Mouse (Mus musculus) heart, adult 18-20 months (tissue): ENCODE data around the gene Zfp219. TPM values are rescaled to one million over a fixed set of nuclear protein-coding genes. Genes with fewer than 3 reads are reported as not detected.
"Not testable (repeated sequence)": the region's sequence is repeated elsewhere in the genome, so short reads cannot be mapped to it uniquely, and the experiment has no call there.

Source experiments
- DNase-seq, 2 experiments: peaks; one replicate each; pipeline ENCODE4 v3.0.0; 2021 to 2022; ENCODE audit warnings: mixed read lengths in 1 of 2
- long read RNA-seq, 2 experiments: library from polyadenylated mRNA; stranded (forward); transcript quantifications; one replicate each; pipeline ENCODE4 v2.0.0; 2021
- total RNA-seq, 2 experiments: library from RNA; stranded (reverse); gene quantifications; 2 replicates each; pipeline ENCODE4 v1.2.3; 2021

Zfp219 gene
- total RNA-seq, result 10 to 100 TPM; 22.3 to 23.4 TPM
- long read RNA-seq, experiment 1, partial matches to known transcripts, result 1 of 11 reads
- long read RNA-seq, experiment 1, other reads (novel, unspliced or antisense), result 5 of 11 reads
- long read RNA-seq, experiment 2, partial matches to known transcripts, result 1 of 5 reads
- long read RNA-seq, experiment 2, other reads (novel, unspliced or antisense), result 2 of 5 reads

DNA sequence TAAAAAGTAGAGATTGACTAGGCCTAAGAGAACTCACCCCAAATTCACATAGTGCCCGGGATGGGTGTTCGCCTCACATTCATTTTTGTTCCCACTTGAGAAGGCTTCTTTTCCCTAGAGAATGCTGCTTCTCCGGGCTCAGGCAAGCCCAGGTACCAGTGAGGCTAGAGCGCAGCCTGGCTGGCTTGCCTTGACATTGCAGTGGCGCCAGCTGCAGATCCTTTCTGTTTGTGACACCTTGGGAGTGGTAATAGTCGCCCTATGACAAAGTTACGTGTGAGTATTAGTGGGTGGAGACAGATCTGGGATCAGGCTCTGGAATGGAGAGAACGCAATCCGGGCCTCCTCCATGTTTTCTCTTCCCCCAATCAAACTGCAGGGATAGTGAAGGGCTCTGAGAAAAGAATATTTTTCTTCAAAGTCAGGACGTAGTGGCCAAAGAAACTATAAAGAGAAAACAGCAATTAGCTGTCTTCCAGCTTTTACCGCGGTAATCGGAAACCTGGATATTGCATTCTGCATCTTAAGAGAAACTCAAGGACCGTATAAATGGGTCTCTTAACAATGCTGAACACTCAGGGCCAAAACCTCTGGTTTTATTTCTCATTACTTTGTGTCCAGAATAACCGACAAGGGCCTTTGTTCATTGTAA lies at the start of gene Zfp219:
TSS of gene Zfp219 (minus strand) at position 248 of the 652 bp plus-strand sequence.
- DNase-seq, result peak; percentile 84 to 89

DNA sequence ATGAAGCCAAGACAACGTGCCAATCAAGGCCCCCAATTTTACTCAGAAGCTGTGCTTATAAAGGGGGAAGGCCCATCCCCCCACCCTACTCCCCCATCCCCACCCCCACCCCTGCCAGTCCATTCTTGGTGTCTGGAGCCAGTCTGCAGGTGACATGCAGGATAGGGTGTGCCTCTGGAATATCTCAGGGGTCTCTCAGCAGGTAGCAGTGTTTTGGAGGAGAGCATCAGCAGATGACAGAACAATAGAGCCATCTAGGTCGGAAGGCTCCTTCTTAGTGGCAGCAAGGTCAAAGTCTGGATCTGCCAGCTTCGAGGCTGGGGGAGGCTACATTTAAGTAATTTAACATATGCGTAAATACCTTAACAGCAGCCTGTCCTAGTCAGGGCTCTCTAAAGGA lies 45.6 kb upstream of the Zfp219 start:
- DNase-seq, result no peak

DNA sequence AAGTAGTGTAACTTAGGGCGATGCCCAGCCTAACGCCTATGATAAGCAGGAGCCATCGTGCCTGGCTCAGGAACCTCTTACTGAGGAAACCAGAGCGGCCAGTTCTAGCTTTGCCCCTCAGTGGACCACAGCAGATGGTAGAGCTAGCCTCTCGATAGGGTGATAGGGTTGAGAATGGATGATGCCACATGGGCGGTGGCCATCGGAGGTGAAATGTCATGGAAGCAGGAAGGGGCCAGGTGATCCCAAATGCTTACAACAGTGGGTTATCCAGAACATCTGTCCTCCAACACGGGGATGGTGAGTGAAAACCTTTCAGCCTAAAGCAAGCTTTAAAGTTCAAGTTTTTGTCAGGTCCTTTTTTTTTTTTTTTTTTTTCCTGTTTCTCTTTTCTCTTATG lies 41.3 kb upstream of the Zfp219 start:
- no peak for DNase-seq

DNA sequence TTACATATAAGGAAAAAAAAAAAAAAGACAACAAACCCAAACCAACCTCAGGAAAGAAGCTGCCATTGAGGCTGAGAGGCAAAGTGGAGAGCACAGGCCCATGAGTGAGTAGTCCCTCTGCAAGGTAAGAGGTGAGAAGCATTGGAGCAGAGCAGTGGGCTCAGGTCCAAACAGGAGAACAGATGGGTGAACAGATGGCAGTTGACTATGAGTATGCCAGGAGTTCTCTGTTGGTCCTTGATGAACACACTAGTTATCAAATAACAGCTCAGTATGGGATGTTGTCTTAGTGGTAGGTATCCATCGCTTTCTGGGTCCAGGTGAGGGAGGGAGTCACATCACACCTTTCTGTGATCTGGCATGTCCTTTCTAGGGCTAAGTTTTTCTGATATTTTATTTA lies 40.3 kb upstream of the Zfp219 start:
- no peak for DNase-seq

DNA sequence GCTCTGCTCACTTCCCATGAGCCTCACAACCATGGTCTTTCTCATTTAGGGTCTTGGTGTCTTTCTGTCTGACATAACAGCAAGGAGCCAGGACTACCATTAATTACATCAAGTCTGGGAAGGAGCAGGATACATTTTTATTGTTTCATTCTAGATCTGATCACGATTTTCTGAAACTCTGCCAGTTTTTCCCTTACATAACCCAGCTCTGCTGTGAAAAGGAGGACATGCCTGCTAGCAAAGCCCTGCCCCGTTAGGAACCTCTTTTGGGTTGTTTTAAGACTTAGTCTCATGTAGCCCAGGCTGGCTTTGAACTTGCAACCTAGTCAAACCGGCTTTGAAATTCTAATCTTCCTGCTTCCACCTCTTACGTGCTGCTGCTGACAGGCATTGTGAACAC lies 39.4 kb upstream of the Zfp219 start:
- no peak for DNase-seq

DNA sequence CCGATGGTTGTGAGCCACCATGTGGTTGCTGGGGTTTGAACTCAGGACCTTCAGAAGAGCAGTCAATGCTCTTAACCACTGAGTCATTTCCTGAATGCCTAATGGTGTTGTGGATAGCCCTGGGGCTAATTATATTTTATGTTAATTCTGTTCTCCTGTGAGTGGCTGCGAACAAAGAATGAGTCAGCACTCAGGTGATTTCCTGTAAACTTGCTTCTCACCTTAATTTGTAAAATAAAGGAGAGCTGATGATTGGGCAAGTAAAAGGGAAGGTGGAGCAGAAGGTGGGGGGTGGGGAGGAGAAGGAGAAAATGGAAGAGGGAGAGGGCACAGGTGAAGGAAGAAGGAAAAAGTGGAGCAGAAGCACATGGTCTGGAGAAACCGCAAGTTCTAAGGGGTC lies 32.2 kb upstream of the Zfp219 start:
- DNase-seq, result not testable (repeated sequence)

DNA sequence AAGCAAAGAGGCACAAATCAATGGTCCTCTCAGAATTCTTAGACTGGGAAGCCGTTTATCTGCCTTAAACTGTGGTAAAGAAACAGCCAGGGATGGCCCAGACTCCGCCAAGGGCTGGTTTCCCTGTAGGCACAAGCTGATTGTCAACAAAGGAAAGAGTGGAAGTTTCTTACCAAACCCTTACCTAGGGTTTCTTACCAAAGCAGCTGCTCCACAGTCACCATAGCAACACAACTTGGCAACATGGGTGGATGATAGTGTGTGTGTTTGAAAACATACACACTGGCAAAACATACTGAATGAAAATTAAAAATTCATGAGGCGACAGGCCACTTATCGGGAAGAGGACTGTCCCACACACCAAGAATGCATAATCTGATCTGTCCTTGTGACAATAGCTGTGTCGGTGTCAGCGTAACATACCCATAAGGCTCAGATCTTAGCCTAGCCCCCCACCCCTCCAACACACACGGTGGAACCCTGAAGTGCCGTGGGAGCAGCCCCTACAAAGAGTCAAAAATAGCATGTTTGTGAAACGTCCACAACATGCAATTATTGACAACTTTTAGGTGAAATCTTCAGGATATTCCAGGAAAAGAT lies 25.5 kb upstream of the Zfp219 start:
- no peak for DNase-seq

DNA sequence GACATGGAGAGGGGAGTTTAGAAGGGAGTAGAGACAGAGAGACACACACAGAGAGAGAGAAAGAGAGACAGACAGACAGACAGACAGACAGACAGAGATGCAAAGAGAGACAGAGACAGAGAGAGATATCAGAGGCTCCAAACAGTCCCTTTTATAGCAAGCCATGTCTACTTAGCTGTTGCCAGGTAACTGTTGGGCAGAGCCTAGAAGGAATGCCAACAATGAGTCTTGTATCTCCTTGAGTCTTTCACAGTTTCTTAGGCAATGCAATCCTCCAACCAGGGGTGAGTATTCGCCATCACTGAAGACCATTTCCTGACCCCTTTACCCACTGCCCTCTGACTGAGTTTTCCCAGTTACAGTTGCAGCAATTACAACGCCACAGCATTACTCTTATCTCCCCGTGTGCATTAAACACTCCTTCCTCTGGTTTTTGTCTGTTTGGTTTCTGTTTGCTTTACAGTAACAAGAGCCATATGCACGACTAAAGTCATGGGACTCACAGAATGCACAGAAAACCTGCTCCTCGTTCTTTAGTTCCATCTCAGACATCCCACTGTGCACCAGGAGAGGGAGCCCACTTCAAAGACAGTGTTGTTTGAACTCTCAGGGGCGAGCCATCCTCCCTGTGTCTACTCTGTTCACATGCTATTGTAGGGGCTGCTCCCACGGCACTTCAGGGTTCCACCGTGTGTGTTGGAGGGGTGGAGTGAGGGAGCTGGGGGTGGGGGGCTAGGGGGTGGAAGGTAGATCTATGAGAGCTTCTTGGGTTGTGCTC lies 24.6 kb upstream of the Zfp219 start:
- DNase-seq, result no peak

DNA sequence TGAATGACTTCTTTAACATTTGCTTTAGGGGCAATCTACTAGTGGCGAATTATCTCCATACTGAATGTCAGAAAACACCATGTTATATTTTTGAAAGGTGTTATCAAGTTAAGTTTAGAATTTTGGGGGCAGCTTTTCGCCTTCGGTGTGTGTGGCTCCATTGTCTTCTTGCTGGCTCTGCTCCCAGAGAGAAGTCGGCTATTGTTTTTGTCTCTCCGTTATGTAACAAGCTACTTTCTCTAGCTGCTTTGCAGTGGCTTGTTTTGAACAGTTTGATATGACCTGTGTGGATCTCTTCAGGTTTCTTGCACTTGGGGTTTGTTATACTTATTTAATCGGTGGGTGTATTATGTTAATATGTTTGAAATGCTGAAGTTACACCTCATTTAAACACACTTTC lies 22.9 kb upstream of the Zfp219 start:
- peak in 1 of 2 experiments; percentile 23 for DNase-seq

DNA sequence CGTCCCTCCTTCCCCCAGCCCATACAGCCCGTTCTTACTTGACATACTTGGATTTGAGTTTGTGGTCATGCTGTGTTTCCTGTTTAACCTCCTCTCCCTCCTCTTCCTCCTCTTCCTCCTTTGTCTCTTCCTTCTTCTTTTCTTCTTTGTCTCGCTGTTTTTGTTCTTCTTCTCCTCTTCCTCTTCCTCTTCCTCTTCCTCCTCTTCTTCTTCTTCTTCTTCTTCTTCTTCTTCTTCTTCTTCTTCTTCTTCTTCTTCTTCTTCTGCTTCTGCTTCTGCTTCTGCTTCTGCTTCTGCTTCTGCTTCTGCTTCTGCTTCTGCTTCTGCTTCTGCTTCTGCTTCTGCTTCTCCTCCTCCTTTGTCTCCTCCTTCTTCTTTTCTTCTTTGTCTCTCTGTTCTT lies 21.8 kb upstream of the Zfp219 start, which contains the start of gene Olfr221:
TSS of gene Olfr221 (minus strand) at position 101 of the 400 bp plus-strand sequence.
- DNase-seq, result not testable (repeated sequence)

DNA sequence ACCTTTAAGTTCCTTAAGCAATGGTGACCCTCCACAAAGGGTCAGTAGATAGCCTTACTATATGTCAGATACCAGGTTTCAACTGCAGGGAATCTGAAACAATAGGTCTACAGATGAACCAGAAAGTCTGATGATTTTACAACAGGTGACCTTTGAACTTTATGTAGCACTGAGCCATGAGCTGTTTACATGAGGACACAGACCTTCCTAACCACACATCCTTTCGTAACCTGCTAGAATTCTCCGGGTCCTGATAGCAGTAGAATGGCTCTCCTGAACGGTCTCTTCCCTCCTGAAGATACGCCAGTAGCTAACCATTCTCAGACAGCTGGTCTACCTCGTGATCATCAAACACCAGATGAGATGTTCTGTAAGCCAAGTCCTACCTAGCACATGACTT lies 18.8 kb upstream of the Zfp219 start:
- no peak for DNase-seq

DNA sequence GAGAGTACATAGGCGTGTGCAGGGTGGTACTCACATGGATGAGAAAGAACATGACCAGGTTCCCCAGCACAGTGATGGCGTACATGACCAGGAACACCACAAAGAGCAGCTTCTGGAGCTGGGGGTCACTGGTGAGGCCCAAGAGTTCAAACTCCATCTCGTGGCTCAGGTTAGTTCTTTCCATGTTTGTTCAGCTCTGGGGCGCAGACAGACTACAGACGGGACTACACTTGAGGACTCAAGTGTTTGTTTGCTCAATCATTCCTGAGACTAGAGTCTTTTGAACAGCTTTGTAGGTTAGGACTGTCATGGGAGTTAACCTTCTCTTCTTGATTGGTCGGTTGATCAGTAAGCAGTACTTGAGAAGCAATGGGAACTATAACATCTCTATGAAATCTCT lies 15.4 kb upstream of the Zfp219 start:
- no peak for DNase-seq

DNA sequence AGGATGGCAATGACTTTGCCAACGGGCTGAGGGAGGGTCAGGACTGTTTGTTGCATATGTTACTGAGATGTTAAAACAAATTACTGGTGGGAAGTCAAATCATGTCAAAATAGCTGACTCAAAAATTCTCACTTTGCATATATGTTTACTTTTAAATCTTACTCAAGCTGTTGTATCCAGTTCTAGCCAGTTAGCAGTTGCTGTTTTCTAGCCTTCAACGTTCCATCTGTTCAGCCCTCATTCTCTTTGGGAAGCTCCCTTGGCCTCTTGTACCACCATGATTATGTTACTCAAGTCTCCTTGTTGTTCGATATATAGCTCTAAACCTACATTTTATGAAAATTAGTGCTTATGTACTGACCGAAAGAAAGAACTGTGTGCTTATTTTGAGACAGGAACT lies 5.8 kb upstream of the Zfp219 start:
- no peak for DNase-seq

DNA sequence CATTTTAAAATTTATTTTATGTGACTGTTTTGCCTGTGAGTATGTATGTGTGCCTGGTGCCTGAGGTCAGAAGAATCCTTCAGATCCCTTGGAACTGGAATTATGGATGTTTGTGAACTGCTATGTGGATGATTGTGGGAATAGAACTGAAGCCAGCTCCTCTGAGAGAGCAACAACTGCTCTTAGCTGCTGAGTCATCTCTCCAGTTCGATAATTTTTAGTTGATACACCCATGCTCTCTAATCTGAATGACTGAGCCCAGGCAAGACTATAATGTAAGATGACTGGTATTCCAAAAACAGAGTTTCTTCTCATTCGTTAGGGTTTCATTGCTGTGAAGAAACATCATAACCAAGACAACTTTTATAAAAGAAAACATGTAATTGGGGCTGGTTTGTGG lies 3.6 kb upstream of the Zfp219 start:
- DNase-seq, result no peak

DNA sequence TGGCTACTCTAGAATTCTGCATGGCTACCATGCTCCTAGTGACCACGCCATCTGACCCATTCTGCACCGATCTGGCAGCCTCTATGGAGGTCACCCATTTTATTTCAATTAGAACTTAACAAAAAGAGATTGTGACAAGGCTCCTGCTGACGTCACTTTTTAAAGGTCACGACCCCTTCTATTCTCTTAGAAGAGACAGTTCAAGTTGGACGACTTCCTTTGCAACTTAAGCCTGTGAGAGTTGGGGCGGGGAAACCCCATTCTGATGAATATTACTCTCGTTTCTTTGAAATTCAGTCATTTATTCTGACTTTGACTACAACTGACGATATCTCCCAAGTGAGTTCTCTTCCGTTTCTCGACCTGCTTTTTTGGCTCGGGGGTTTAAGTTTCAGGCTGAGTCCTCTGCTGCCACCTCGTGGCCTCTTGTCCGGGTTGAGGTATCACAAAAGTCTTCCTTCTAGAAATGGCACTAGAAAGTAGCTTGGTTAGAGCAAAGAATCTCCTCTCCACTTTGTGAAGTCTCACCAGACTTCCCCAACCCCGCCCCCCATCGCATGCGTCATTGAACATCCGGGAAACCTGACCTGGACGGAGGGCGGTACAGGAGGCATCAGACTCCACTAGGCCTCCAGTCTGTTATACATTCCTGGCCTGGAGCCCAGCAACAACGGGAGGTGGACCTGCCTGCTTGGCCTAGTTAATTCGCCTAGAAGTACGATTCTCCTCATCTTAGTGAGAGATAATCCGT lies 2.4 kb upstream of the Zfp219 start:
- DNase-seq, result peak; percentile 88 to 94

DNA sequence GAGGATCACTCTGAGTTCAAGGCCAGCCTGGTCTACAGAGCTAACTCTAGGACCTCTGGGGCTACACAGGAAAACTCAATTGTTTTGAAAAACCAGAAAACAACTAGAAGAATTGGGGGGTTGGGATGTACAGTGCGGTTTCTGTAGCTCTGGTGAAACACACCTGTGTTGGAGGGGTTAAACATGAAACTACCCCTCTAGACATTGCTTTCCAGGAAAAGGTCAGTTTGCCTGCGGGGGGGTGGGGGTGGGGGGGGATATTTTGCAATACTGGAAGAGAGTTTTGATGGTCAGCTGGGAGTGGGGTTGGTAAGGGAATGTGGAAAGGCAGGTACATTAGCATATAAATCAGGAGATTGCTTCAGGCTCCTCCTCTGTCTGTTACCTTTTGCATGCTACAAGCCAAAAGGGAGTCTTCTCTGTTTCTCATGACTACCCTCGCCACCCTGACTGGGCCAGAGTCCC lies 1.7 kb upstream of the Zfp219 start:
- DNase-seq, result peak in 1 of 2 experiments; percentile 35

DNA sequence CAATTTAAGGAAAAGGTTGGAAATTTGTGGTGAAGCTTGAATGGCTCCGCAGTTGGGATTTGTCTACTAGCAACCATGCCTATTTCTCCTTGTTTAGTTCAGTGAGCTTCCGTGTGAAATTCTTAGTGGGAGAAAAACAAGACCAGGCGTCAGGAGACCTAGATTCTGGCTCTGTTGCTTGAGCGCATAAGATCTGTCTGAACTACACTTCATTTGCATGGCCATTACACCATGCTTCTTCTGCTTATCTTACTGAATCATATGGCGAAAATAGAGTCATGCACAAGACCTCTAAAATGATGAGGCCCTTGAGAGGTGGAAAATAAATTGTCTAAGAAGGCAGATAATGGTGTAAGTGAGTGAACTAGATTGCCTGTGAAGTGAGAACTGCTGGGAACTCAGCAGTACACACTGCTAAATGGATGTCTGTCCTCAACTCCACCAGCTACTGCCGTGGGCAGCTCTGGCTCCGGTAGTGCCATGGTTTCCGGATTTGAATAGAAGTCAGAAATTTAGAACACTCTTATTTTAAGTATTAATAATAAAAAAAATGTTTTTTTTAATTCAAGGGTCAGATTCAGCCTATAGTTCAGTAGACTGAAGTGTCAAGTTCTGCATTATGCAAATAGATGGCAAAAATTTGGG lies 1.2 kb upstream of the Zfp219 start:
- no peak for DNase-seq

DNA sequence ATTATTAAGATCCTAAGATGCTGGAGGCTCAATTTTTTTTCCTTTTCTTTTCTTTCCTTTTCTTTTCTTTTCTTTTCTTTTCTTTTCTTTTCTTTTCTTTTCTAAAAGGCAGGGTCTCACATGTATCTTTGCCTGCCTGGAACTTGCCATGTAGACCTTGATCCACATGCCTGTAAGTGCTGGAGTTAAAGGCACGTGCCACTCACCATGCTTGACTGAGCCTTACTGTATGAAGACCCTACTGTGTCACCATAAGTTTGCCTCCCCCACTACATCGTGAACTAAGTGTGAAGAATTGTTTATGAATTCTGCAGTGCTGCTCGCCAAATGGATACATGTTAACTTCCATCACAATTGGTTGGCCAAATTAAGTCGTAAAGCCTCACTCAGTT lies 601 bp upstream of the Zfp219 start:
- peak in 1 of 2 experiments; percentile 8 for DNase-seq

DNA sequence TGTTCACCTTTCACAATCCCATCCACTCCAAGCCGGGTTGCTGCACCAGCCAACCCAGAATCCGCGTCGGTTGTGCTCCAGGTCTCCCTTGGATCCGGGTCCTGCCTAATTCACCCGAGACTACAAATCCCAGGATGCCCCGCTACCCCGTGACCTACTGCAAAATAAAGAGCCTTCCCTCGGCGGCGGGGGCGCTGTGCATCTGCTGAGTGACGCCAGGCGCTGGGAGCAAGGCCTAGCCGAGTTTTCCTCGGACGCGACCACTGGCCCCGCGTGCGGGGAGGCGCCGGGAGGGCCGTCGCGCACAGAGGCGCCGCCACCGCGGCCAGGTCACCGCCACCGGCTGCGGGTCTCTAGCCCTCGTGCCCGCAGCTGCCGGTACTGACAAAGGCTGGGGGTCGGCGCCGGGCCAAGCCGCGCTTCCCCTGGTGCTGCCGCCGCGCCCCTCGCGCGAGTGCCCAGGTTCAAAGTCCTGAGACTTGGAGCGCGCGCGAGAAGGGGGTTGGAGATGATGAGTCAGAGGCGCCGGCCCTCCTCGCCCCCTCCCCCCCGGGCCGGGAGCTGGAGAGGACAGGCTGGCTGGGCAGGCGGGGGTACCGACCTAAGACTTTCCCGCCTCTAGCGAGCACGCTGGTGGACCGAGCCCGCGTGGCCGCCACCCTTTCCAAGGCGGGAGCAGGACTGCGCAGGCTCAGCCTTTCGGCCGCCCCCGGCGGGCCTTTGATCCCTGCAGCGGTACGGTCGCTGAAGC lies 768 bp downstream of the Zfp219 start:
- DNase-seq, result peak; percentile 98

DNA sequence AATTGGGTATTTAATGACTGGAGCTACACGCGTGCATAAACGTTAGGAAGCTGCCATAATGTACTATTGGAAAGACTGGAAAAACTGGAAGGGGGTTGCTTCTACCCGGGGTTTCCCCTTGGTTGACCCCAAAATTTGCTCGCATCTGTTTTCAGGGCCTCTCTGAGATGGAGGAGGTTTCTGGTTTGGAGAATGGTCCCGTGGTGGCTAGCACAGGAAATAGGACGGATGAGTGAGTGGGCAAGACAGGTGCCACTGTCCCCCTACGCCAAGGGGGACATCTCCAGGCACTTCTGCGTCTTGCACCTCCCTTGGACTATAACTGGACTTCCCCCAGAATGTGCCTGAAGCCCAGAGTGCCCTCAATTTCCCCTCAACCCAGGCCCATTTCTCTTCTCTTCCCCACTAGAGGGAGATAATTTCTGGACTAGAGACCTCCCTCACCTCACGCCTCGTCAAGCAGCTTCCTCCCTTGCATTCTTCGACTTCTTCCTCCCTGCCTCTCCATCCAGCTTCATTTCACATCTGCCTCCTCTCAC lies 1.4 kb downstream of the Zfp219 start:
- no peak for DNase-seq
